Mouse (Mus musculus): Measurements from ENCODE around the gene Kdsr. TPM values are rescaled to one million over a fixed set of nuclear protein-coding genes. Genes with fewer than 3 reads are reported as not detected.

Kdsr gene
- 7.5 and 8.5 TPM in 2 replicates for polyA plus RNA-seq (2016; fragmentation: Nextera tagmentation; extraction: Ambion mirVana)

- Histone ChIP-seq H3K9me3 (no peaks in the 10 kb centered on the region), H3K4me1 (peaks cover 21% of the 10 kb centered on the region), H3K4me3 (peak within 1 kb of the TSS; percentile 79), H3K36me3 (replicated peaks) (peaks cover 12% of the 10 kb centered on the region), H3K27ac (peak within 1 kb of the TSS; percentile 88), H3K27me3 (ENCODE audit: poor library complexity, severe bottlenecking) (no peaks in the 10 kb centered on the region)
- 4% methylated on average over 51 of the region's 51 CpGs for WGBS
- peak; percentile 94 for DNase-seq (ENCODE audit: extremely low spot score, low spot score)
Observed at GRCm38 (mm10) chr1:106759572-106760435, at the start of gene Kdsr. Kdsr (minus strand) TSS chr1:106759727.

DNA sequence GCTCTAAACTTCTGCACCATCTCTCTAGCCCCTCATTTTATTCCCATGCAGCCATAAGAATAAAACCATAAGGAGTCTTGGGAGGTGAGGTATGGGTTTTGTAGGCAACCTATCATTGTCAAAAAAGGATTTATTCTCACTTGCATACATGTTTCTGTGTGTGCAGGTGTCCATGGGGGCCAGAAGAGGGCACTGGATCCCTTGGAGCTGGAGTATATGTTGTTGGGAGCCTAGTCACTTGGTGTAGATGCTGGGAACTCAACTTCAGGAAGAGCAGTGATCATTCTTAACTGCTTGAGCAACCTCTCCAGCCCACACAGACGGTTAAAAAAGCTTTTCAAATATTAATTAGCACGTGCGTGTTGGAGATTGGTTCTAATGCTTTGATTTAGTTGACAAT, 40.4 kb upstream of the Kdsr start:
- Histone ChIP-seq H3K27me3 (ENCODE audit: poor library complexity, severe bottlenecking) (no peaks in the 10 kb centered on the region), H3K9me3 (no peaks in the 10 kb centered on the region)
- 85% methylated on average over 3 of the region's 3 CpGs for WGBS

DNA sequence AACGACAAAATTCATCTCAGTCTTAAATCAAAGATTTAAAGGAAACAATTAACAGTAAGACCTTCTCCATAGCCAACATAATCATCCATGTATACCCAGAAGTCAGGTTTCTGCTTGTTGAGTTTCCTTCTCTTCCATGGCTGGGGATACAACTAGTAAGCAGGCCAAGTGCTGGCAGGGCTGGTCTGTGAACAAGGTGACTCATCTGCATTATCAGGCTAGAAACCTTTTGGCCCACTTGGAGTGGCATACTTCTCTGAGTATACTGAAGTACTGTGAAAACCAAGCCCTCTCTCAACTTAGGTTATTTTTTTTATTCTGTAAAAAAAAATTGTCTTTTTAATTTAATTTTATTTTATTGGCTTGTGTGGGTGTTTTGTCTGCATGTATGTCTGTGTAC, 39.9 kb upstream of the Kdsr start:
- Histone ChIP-seq H3K27me3 (ENCODE audit: poor library complexity, severe bottlenecking) (no peaks in the 10 kb centered on the region), H3K36me3 (replicated peaks) (no peaks in the 10 kb centered on the region), H3K4me1 (peaks cover 20% of the 10 kb centered on the region), H3K9me3 (no peaks in the 10 kb centered on the region), H3K27ac (no peak overlapping the region), H3K4me3 (no peak overlapping the region)
- DNase-seq (ENCODE audit: extremely low spot score, low spot score) = no peak
- 67% methylated on average over 1 of the region's 1 CpGs for WGBS

More for the DNA sequence above, 40.4 kb upstream of the Kdsr start:
- no peaks in the 10 kb centered on the region for H3K36me3 ChIP-seq (replicated peaks)
- no peak for DNase-seq (ENCODE audit: extremely low spot score, low spot score)
- peaks cover 15% of the 10 kb centered on the region for H3K4me1 ChIP-seq
- no peak overlapping the region for H3K4me3 ChIP-seq
- H3K27ac ChIP-seq = no peak overlapping the region

GRCm38 (mm10) chr1:106796987-106797779, 37.7 kb upstream of the Kdsr start:
- 62% methylated on average over 7 of the region's 7 CpGs for WGBS
- Histone ChIP-seq H3K9me3 (no peaks in the 10 kb centered on the region), H3K27me3 (ENCODE audit: poor library complexity, severe bottlenecking) (no peaks in the 10 kb centered on the region), H3K4me3 (peak overlapping the region; percentile 76), H3K27ac (peak overlapping the region; percentile 92), H3K36me3 (replicated peaks) (peaks cover 6% of the 10 kb centered on the region), H3K4me1 (peaks cover 22% of the 10 kb centered on the region)
- DNase-seq (ENCODE audit: extremely low spot score, low spot score) = no peak

- Histone ChIP-seq H3K36me3 (replicated peaks) (peaks cover 11% of the 10 kb centered on the region), H3K27ac (peak within 1 kb of the TSS; percentile 92), H3K9me3 (no peaks in the 10 kb centered on the region), H3K4me1 (peaks cover 22% of the 10 kb centered on the region), H3K4me3 (peak within 1 kb of the TSS; percentile 76), H3K27me3 (ENCODE audit: poor library complexity, severe bottlenecking) (no peaks in the 10 kb centered on the region)
- DNase-seq (ENCODE audit: extremely low spot score, low spot score) = peak; percentile 92
- WGBS = under 1% methylated on average over 23 of the region's 23 CpGs
Observed at GRCm38 (mm10) chr1:106796542-106796924, 37.0 kb upstream of the Kdsr start, which contains the start of gene Vps4b. Vps4b (minus strand) TSS chr1:106796728.

DNA sequence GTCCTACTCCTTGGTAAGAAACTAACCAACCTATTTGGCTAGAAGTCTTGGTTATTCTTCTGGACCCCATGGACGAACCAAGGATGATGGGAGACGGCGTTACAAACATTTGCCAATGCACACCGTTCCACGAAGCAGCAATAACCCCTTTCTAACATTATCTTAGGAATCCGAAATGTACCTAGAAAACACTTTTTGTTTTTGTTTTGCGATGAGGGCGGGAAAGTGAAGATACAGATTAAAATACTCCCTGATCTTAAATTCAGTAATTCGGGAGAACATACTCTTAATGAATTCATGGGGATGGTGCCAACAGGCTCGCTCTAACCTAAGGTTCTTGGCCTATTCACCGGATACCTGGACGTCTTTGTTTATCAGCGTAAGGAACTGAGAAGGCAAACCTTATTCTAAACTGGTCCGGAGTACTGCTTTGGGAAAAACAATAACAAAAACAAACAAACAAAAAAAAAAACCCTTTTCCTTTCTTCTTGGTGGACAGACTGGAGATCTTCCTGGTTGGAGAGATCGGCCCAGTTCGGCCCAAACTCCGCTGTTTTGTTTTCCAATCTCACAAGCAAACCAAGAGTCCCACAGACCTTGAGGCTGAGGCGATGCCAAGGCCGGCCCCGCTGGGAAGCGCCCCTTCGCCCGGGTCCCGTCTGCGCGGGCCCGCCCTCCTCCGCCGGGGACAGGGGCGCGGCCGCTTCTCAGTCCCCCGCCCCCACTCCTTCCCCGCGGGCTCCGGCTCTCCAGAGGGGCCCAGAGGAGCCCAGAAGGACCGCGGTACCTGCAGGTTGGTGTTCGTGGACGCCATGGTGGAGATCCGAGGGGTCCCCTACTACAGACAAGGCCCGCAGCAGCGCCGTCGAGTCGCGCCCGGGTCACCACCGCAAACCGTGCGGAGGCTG, 36.4 kb upstream of the Kdsr start:
- 4% methylated on average over 51 of the region's 51 CpGs for WGBS
- Histone ChIP-seq H3K27me3 (ENCODE audit: poor library complexity, severe bottlenecking) (no peaks in the 10 kb centered on the region), H3K4me3 (peak overlapping the region; percentile 76), H3K9me3 (no peaks in the 10 kb centered on the region), H3K4me1 (peaks cover 22% of the 10 kb centered on the region), H3K36me3 (replicated peaks) (peaks cover 12% of the 10 kb centered on the region), H3K27ac (peak overlapping the region; percentile 92)
- DNase-seq (ENCODE audit: extremely low spot score, low spot score) = peak; percentile 14

DNA sequence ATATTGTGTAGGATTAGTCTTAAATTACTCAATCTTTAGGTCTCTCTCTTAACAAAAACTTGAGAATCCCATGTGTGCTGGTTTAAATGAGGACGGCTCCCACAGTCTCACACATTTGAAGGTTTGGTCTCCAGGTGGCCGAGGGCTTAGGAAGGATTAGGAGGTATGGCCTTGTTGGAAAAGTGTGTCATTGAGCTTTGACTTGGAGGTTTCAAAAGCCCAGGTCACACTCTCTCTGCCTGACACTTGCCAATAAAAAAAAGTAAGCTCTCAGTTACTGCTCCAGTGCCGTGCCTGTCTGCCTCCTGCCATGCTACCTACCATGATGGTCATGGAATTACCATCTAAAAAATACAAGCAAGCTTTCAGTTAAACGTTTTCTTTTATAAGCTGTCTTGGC, 15.4 kb upstream of the Kdsr start:
- Histone ChIP-seq H3K9me3 (no peaks in the 10 kb centered on the region), H3K36me3 (replicated peaks) (peaks cover 94% of the 10 kb centered on the region), H3K27me3 (ENCODE audit: poor library complexity, severe bottlenecking) (no peaks in the 10 kb centered on the region), H3K4me1 (no peaks in the 10 kb centered on the region), H3K4me3 (no peak overlapping the region), H3K27ac (no peak overlapping the region)
- DNase-seq (ENCODE audit: extremely low spot score, low spot score) = no peak
- 86% methylated on average over 4 of the region's 4 CpGs for WGBS

- 92% methylated on average over 9 of the region's 9 CpGs for WGBS
- no peaks in the 10 kb centered on the region for H3K9me3 ChIP-seq
Observed at GRCm38 (mm10) chr1:106774092-106774491, 14.6 kb upstream of the Kdsr start.

DNA sequence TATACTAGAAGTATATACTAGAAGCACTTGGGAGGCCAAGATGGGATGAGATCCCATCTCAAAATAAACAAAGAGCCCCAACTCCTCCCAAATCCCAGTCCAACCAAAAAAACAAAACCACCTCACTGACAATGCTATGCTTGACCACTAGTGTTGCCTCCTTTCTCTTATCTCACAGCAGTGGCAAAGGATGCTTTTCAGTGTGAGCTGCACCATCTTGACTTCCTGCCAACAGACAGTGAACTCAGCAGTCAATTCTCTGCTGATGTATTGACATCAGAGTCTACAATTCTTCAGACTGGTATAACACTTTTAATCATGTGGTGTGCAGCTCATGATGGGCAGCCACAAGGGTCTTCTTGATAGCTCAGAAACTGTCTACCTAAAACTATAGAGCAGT, 9.2 kb upstream of the Kdsr start:
- H3K4me1 ChIP-seq = no peaks in the 10 kb centered on the region
- no peak overlapping the region for H3K4me3 ChIP-seq
- H3K27me3 ChIP-seq (ENCODE audit: poor library complexity, severe bottlenecking) = no peaks in the 10 kb centered on the region
- DNase-seq (ENCODE audit: extremely low spot score, low spot score) = no peak
- H3K36me3 ChIP-seq (replicated peaks) = peaks cover 83% of the 10 kb centered on the region
- H3K27ac ChIP-seq = no peak overlapping the region
- H3K9me3 ChIP-seq = no peaks in the 10 kb centered on the region

More at GRCm38 (mm10) chr1:106774092-106774491, 14.6 kb upstream of the Kdsr start:
- Histone ChIP-seq H3K4me1 (no peaks in the 10 kb centered on the region), H3K27me3 (ENCODE audit: poor library complexity, severe bottlenecking) (no peaks in the 10 kb centered on the region), H3K36me3 (replicated peaks) (peaks cover 93% of the 10 kb centered on the region), H3K4me3 (no peak overlapping the region), H3K27ac (no peak overlapping the region)
- no peak for DNase-seq (ENCODE audit: extremely low spot score, low spot score)

- 96% methylated on average over 8 of the region's 8 CpGs for WGBS
- DNase-seq (ENCODE audit: extremely low spot score, low spot score) = no peak
- no peaks in the 10 kb centered on the region for H3K9me3 ChIP-seq
- no peak overlapping the region for H3K4me3 ChIP-seq
- H3K27me3 ChIP-seq (ENCODE audit: poor library complexity, severe bottlenecking) = no peaks in the 10 kb centered on the region
- H3K27ac ChIP-seq = no peak overlapping the region
- no peaks in the 10 kb centered on the region for H3K4me1 ChIP-seq
- peaks cover 62% of the 10 kb centered on the region for H3K36me3 ChIP-seq (replicated peaks)
Observed at GRCm38 (mm10) chr1:106765771-106766170, 6.2 kb upstream of the Kdsr start.

DNA sequence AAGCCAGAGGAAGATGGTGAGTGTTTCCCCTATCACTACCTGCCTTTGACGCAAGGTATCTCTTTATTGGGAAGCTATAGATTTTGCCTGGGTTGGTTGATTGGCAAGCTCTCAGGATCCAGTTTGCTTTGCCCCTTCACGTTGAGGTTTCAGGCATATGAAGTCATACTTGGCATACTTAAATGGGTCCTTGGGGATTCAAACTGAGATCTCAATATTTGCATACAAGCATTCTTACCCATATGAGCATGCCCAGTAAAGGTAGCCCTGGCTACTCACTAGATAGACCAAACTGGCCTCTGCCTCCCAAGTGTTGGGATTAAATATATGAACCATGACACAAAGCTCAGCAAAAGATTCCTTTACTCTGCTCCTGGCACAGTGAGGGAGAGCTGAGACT, 5.3 kb upstream of the Kdsr start:
- no peaks in the 10 kb centered on the region for H3K27me3 ChIP-seq (ENCODE audit: poor library complexity, severe bottlenecking)
- no peak overlapping the region for H3K27ac ChIP-seq
- H3K4me1 ChIP-seq = 0 out of 2 replicates have a peak, but pooled peaks cover 4% of the 10 kb centered on the region
- H3K9me3 ChIP-seq = no peaks in the 10 kb centered on the region
- H3K4me3 ChIP-seq = no peak overlapping the region
- peaks cover 53% of the 10 kb centered on the region for H3K36me3 ChIP-seq (replicated peaks)
- DNase-seq (ENCODE audit: extremely low spot score, low spot score) = no peak
- 89% methylated on average over 2 of the region's 2 CpGs for WGBS

- Histone ChIP-seq H3K9me3 (no peaks in the 10 kb centered on the region), H3K27me3 (ENCODE audit: poor library complexity, severe bottlenecking) (no peaks in the 10 kb centered on the region), H3K4me1 (peaks cover 6% of the 10 kb centered on the region), H3K27ac (no peak overlapping the region), H3K36me3 (replicated peaks) (peaks cover 48% of the 10 kb centered on the region), H3K4me3 (no peak overlapping the region)
- DNase-seq (ENCODE audit: extremely low spot score, low spot score) = no peak
- 92% methylated on average over 3 of the region's 3 CpGs for WGBS
Observed at GRCm38 (mm10) chr1:106764281-106764680, 4.8 kb upstream of the Kdsr start.
